Mouse (Mus musculus) left cerebral cortex, adult 18-20 months (tissue): ENCODE data around the gene Rwdd3. TPM values are rescaled to one million over a fixed set of nuclear protein-coding genes. Genes with fewer than 3 reads are reported as not detected.

Source experiments
- total RNA-seq, 2 experiments: library from RNA; stranded (reverse); gene quantifications; 2 replicates each; pipeline ENCODE4 v1.2.3; 2021

Rwdd3 gene
- total RNA-seq, 2 experiments from 2014 or later: 12.9 to 15.6 TPM

Other genes with a start within 250 kb of the Rwdd3 start
- 10 to 100 TPM; 48.2 to 48.6 TPM for gene Tmem56, start 111.4 kb upstream of the Rwdd3 start, total RNA-seq
- 10 to 100 TPM; 12.1 to 14.4 TPM for gene Alg14, start 120.1 kb upstream of the Rwdd3 start, total RNA-seq